Mouse (Mus musculus) central nervous system, embryonic 11.5 days (tissue): ENCODE data around the gene Pcbp3. TPM values are rescaled to one million over a fixed set of nuclear protein-coding genes. Genes with fewer than 3 reads are reported as not detected.

Source experiments
- polyA plus RNA-seq: library from polyadenylated mRNA; depleted of rRNA; stranded (reverse); fragments of >200 nt; gene quantifications from 2 replicates; pipeline ENCODE4 v1.2.3, GENCODE M21; 2012; rRNA removed

Gene Pcbp3
- 29.5 and 34.3 TPM in 2 replicates for polyA plus RNA-seq

DNA sequence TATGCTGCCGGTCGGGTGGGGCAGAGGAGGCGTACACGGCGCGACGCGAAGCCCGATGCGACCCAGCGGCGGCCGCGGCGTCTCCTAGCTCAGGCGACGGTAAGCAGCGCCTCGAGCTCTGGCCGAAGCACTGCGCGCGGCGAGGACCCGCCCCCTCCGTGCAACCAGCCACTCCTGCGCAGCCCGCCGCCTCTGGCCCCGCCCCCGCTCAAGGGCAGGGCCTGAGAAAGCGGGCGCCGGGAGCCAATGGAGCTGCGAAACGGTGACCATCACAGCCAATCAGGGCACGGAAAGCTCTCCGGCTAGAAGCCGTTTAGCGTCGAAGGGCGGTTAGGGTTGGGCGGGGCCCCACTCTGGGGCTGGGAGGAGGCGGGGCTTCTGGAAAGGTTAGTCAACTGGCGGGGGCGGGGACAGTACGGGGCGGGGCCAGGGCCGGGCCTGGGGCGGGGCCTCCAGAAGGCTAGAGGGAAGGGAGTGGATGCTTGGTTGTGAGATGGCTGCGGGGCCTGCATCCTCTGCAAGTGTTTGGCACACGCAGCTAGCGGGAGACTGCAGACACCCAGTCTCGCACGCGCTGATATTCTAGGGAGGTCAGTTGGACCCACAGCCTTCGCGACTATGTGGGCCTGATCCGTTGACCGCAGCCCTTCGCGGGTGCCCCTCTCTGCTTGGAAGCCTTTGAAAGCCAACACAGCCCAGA, at the start of gene Pcbp3:
Pcbp3 (minus strand) TSS at position 98 of the 700 bp plus-strand sequence.

DNA sequence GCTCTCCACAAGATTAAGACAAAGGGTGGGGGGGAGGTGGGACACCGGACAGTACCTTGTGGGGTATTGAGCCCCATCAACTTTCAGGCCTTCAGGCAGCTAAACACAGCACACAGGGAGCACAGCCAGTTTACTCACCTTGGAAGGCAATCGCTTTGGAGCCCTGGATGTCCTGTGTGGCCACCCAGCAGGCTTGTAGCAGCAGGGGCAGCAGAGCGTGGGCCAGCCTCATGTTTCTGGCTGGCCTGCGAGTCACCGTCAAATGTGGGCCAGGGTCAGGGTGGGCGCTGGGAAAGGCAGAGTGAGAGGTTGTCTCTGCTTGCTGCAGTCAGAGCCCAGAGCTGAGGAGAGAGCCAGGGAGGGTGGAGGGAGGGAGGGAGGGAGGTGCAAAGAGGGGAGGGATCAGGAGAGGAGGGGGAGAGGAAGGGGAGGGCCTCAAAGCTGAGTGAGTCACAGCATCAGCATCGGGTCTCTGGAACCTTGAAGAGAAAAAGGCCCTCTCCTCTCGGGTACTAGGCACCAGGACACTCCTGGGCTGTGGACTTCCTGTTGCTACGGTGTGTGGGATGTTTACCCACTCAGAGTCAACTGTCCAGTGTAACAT, 235.9 kb downstream of the Pcbp3 start, which contains the start of gene Col6a1:
Col6a1 (minus strand) TSS at position 487 of the 604 bp plus-strand sequence.

Other genes starting within 250 kb of the Pcbp3 start
- gene Col6a1, start 235.7 kb downstream of the Pcbp3 start, polyA plus RNA-seq: 27.8 and 30.1 TPM in 2 replicates
- gene Slc19a1, start 70.4 kb upstream of the Pcbp3 start, polyA plus RNA-seq: 19.1 and 35.3 TPM in 2 replicates
- gene Col18a1, start 204.7 kb upstream of the Pcbp3 start, polyA plus RNA-seq: 55.9 and 58.2 TPM in 2 replicates